Mouse (Mus musculus): ENCODE data around the gene Nup210l. TPM values are rescaled to one million over a fixed set of nuclear protein-coding genes. Genes with fewer than 3 reads are reported as not detected.
"Not testable (repeated sequence)": the region's sequence is repeated elsewhere in the genome, so short reads cannot be mapped to it uniquely, and the experiment has no call there.

Gene Nup210l
- total RNA-seq, 2 experiments from 2014 or later: 0.05 to 0.11 TPM

GRCm38 (mm10) chr3:90248746-90249100, 144.8 kb downstream of the Nup210l start:
- peak; percentile 52 for DNase-seq
- H3K27ac ChIP-seq: peak overlapping the region; percentile 99
- H3K4me3 ChIP-seq: peak overlapping the region; percentile 84
- intact Hi-C loops (cut with DNase I): no loop called here
- TF ChIP-seq CTCF (IDR thresholded peaks at IDR 0.05): no peak

DNA sequence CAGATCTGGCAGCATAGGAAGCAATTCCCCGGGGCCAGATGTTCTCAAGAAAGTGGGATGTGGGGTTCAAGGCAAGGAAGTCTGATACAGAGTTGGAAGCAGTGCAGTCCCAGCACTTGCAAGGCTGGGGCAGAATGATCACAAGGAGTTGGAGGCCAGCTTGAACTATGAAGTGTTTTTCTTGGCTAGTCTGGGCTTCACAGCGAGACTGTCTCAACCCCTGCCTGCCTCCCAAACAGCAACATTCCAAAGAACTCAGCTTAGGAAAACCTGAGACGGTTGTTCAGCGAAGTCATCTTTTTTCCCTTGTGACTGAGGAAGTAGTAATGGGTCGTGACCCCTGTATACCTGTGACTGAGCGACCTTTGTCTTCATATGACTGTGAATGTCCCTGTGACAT, 146.9 kb downstream of the Nup210l start:
- peak overlapping the region; percentile 80; the same call in 1 of the 2 replicates for H3K27ac ChIP-seq

GRCm38 (mm10) chr3:90251731-90252226, 147.8 kb downstream of the Nup210l start:
- H3K4me3 ChIP-seq: peak overlapping the region; percentile 11; the same call in 1 of the 2 replicates
- peak; percentile 59 for DNase-seq
- intact Hi-C loops (cut with DNase I): not testable (repeated sequence)
- peak overlapping the region; percentile 80 for H3K27ac ChIP-seq

More for the DNA sequence above, 146.9 kb downstream of the Nup210l start:
- H3K4me3 ChIP-seq: no peak overlapping the region
- TF ChIP-seq CTCF (IDR thresholded peaks at IDR 0.05): no peak
- DNase-seq: no peak
- intact Hi-C loops (cut with DNase I): no loop called here

- intact Hi-C loops (cut with DNase I); H3K4me3 ChIP-seq: not testable (repeated sequence)
- peak overlapping the region; percentile 81 for H3K27ac ChIP-seq
- DNase-seq: peak; percentile 18
Observed at GRCm38 (mm10) chr3:90252659-90253058, 148.7 kb downstream of the Nup210l start.

GRCm38 (mm10) chr3:90253174-90253573, 149.2 kb downstream of the Nup210l start:
- peak overlapping the region; percentile 81 for H3K27ac ChIP-seq
- DNase-seq; intact Hi-C loops (cut with DNase I): not testable (repeated sequence)
- H3K4me3 ChIP-seq: peak overlapping the region; percentile 99

- intact Hi-C loops (cut with DNase I): no loop called here
- TF ChIP-seq CTCF (IDR thresholded peaks at IDR 0.05): no peak
- Histone ChIP-seq H3K27ac (peak within 1 kb of the TSS; percentile 96), H3K4me3 (peak within 1 kb of the TSS; percentile 99)
- DNase-seq: peak; percentile 97
Observed at GRCm38 (mm10) chr3:90253653-90254418, 149.9 kb downstream of the Nup210l start, which contains the start of gene Crtc2. Gene Crtc2 (plus strand): TSS chr3:90254163.

GRCm38 (mm10) chr3:90254419-90255193, 150.7 kb downstream of the Nup210l start:
- Histone ChIP-seq H3K27ac (peak overlapping the region; percentile 96), H3K4me3 (peak overlapping the region; percentile 99)
- intact Hi-C loops (cut with DNase I): no loop called here
- DNase-seq: peak; percentile 74
- TF ChIP-seq CTCF (IDR thresholded peaks at IDR 0.05): no peak

DNA sequence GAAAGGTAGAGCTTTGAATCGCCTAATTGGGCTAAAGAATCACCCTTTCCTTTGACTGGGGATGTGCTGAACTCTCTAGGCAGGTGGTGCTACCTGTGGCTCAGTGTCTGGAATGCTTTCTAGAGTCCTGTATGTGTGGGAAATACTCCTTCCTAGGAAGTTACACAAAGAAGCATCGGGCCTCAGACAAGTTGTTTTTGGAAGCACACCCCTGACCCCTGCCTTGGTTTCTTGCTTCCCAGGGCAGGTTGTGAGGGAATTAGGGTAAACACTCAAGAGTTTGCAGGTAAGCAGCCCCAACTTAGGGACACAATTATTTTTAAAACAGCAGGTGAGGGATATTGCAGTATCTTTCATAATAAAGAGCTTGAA, 151.2 kb downstream of the Nup210l start:
- DNase-seq: peak; percentile 2
- no peak for TF ChIP-seq CTCF (IDR thresholded peaks at IDR 0.05)
- H3K27ac ChIP-seq: peak overlapping the region; percentile 96
- intact Hi-C loops (cut with DNase I): no loop called here
- peak overlapping the region; percentile 99 for H3K4me3 ChIP-seq

- intact Hi-C loops (cut with DNase I): no loop called here
Observed at GRCm38 (mm10) chr3:90255784-90256353, 151.9 kb downstream of the Nup210l start.

DNA sequence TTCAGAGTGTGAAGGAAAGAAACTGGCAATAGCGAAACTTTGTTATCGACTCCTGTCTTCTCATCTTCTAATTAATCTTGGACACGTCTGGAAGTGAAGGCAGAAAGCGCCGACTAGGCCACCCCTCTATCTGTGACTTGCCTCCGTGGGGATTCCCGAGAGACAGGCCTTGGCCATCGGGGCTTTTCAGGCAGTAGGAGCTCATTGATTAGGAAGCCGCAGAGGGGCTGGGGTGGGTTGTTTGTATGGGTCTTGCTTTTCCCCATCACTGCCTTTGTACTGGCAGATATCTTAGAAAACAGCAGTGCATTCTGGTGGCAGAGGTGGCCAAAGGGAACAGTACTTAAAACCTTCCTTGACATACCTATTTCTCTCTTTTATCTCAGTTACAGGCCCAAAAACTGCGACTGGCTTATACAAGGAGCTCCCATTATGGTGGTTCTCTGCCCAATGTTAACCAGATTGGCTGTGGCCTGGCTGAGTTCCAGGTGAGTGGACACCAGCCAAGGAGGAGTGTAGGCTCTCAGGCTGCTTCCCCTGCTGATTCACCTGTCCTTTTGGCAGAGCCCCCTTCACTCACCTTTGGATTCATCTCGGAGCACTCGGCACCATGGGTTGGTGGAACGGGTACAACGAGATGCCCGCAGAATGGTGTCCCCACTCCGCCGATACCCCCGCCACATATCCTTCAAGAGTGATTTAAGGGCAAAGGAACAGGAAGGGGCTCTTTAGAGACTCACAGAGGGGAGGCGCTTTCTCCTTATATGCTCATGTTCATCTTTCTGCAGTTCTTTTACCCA, 153.0 kb downstream of the Nup210l start:
- no peak overlapping the region for H3K4me3 ChIP-seq
- H3K27ac ChIP-seq: no peak overlapping the region
- intact Hi-C loops (cut with DNase I): no loop called here
- DNase-seq: peak; percentile 42
- no peak for TF ChIP-seq CTCF (IDR thresholded peaks at IDR 0.05)

More at GRCm38 (mm10) chr3:90255784-90256353, 151.9 kb downstream of the Nup210l start:
- Histone ChIP-seq H3K4me3 (no peak overlapping the region), H3K27ac (no peak overlapping the region)
- DNase-seq: peak; percentile 14
- no peak for TF ChIP-seq CTCF (IDR thresholded peaks at IDR 0.05)

DNA sequence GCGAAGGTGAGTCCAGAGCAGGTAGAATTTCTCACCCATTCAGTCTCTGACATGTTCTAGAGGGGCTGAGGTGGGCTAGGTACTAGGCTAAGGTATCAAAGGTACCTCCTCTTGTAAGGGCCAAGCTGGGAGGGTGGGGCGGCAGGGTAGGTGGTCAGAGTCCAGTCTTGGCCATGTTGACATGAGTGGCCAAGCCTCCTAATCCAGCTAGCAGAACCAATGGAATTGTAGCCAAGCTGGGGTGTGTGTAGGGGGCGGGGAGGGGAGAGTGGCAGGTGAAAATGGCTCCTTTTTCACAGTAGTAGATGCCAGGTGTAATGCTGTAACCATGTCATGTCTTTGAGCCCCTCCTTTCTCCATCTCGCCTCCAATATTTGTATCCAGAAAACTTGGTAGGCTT, 154.6 kb downstream of the Nup210l start:
- intact Hi-C loops (cut with DNase I): no loop called here
- TF ChIP-seq CTCF (IDR thresholded peaks at IDR 0.05): no peak

More for the DNA sequence above, 154.6 kb downstream of the Nup210l start:
- no peak overlapping the region for H3K4me3 ChIP-seq
- peak; percentile 14 for DNase-seq
- H3K27ac ChIP-seq: no peak overlapping the region

Small RNA genes within 50 kb of the gene (microRNA-seq; reads per million reads assigned to microRNA genes)
- 113 reads per million, percentile 46 among the genes with 10 or more reads in this experiment for gene Mir190b

Other genes with a start within 250 kb of the Nup210l start
- gene Il6ra, start 190.9 kb upstream of the Nup210l start, total RNA-seq (2021): 1 to 10 TPM; 4.3 to 6.4 TPM
- 1 to 10 TPM; 6.0 to 9.8 TPM for gene Atp8b2, start 140.6 kb upstream of the Nup210l start, total RNA-seq (2021)
- gene Hax1, start 105.4 kb upstream of the Nup210l start, total RNA-seq (2021): 10 to 100 TPM; 52.2 to 57.7 TPM
- 10 to 100 TPM; 82.0 to 93.3 TPM for gene 4933434E20Rik, start 52.5 kb upstream of the Nup210l start, total RNA-seq (2021)
- 100 to 1,000 TPM in 1 of 2 experiments, 10 to 100 TPM in 1; 94.5 to 104 TPM for gene Ubap2l, start 51.5 kb upstream of the Nup210l start, total RNA-seq (2021)
- 1,000 to 10,000 TPM in 1 of 2 experiments, 100 to 1,000 TPM in 1; 428 to 1,099 TPM for gene Tpm3, start 31.5 kb upstream of the Nup210l start, total RNA-seq (2021)
- gene Rps27, start 109.5 kb downstream of the Nup210l start, total RNA-seq (2021): 1,000 to 10,000 TPM in 1 of 2 experiments, 100 to 1,000 TPM in 1; 1,000 to 1,257 TPM
- 1 to 10 TPM; 5.3 to 5.5 TPM for gene Rab13, start 109.6 kb downstream of the Nup210l start, total RNA-seq (2021)
- gene Jtb, start 127.5 kb downstream of the Nup210l start, total RNA-seq (2021): 10 to 100 TPM; 64.8 to 68.8 TPM
- not detected for gene Creb3l4, start 139.4 kb downstream of the Nup210l start, total RNA-seq (2021)
- gene Slc39a1, start 144.0 kb downstream of the Nup210l start, total RNA-seq (2021): 10 to 100 TPM; 41.6 to 50.6 TPM
- 10 to 100 TPM; 16.8 to 17.3 TPM for gene Crtc2, start 150.0 kb downstream of the Nup210l start, total RNA-seq (2021)
- 10 to 100 TPM; 82.2 to 84.2 TPM for gene Dennd4b, start 161.1 kb downstream of the Nup210l start, total RNA-seq (2021)
- gene Gatad2b, start 189.0 kb downstream of the Nup210l start, total RNA-seq (2021): 10 to 100 TPM; 50.2 to 53.9 TPM